Mouse (Mus musculus) myocyte (in vitro differentiated cells): ENCODE measurements around the gene Rpl22. TPM values are rescaled to one million over a fixed set of nuclear protein-coding genes. Genes with fewer than 3 reads are reported as not detected.
A peak's percentile ranks its signal among the peaks of the same experiment; 100 is the strongest.

Experiments
- H3K27me3 ChIP-seq: one replicate; pipeline ENCODE4 v1.6.1; 2011; ENCODE audit not compliant: control insufficient read depth, insufficient read depth, insufficient read length
- H3K36me3 ChIP-seq: one replicate; pipeline ENCODE4 v1.6.1; 2011; ENCODE audit not compliant: control insufficient read depth, insufficient read depth
- H3K4me2 ChIP-seq: one replicate; pipeline ENCODE4 v1.6.1; 2011; ENCODE audit warnings: low read depth, control low read depth
- H3K4me3 ChIP-seq: one replicate; pipeline ENCODE4 v1.5.1; 2011; ENCODE audit warnings: mild to moderate bottlenecking, control low read depth, moderate library complexity
- H3K79me2 ChIP-seq: one replicate; pipeline ENCODE4 v1.6.1; 2011; ENCODE audit not compliant: control insufficient read depth, insufficient read depth
- H3ac ChIP-seq: one replicate; pipeline ENCODE4 v1.6.1; 2011; ENCODE audit not compliant: control insufficient read depth, insufficient read length
- CEBPB ChIP-seq: IDR thresholded peaks from 2 replicates; pipeline ENCODE4 v1.6.1; 2011; ENCODE audit warnings: mild to moderate bottlenecking, moderate library complexity; ENCODE audit not compliant: poor library complexity, insufficient read depth, severe bottlenecking
- E2F4 ChIP-seq: IDR thresholded peaks from one replicate; pipeline ENCODE4 v1.6.1; 2011; ENCODE audit warnings: mild to moderate bottlenecking, control low read depth, moderate library complexity; ENCODE audit not compliant: insufficient read depth
- MAX ChIP-seq: IDR thresholded peaks from one replicate; pipeline ENCODE4 v1.6.1; 2011; ENCODE audit warnings: low read depth, mild to moderate bottlenecking, control low read depth
- MYOD1 ChIP-seq, 3 experiments: IDR thresholded peaks; one replicate each; pipeline ENCODE4 v1.6.1; 2011; ENCODE audit warnings: control low read depth in 2 of 3, low read depth in 2 of 3, mild to moderate bottlenecking in 2 of 3, moderate library complexity in 1 of 3; ENCODE audit not compliant: insufficient read length in 2 of 3, control insufficient read depth in 1 of 3
- MYOG ChIP-seq, 3 experiments: IDR thresholded peaks; one replicate each; pipeline ENCODE4 v1.6.1; 2011; ENCODE audit warnings: control low read depth in 2 of 3, low read depth in 2 of 3, mild to moderate bottlenecking in 2 of 3; ENCODE audit not compliant: insufficient read length in 2 of 3, control insufficient read depth in 1 of 3, insufficient read depth in 1 of 3
- POLR2A ChIP-seq: IDR thresholded peaks from one replicate; pipeline ENCODE4 v1.6.1; 2011; ENCODE audit warnings: low read depth, mild to moderate bottlenecking, control low read depth, moderate library complexity; ENCODE audit not compliant: insufficient read length
- POLR2AphosphoS2 ChIP-seq: IDR thresholded peaks from one replicate; pipeline ENCODE4 v1.6.1; 2011; ENCODE audit warnings: low read depth, control low read depth; ENCODE audit not compliant: insufficient read length
- REST ChIP-seq: IDR thresholded peaks from one replicate; pipeline ENCODE4 v1.6.1; 2011; ENCODE audit warnings: mild to moderate bottlenecking, control low read depth, moderate library complexity; ENCODE audit not compliant: insufficient read depth, insufficient read length
- SRF ChIP-seq: IDR thresholded peaks from one replicate; pipeline ENCODE4 v1.6.1; 2011; ENCODE audit warnings: low read depth; ENCODE audit not compliant: control insufficient read depth, insufficient read length
- TCF12 ChIP-seq: IDR thresholded peaks from one replicate; pipeline ENCODE4 v1.6.1; 2011; ENCODE audit warnings: mild to moderate bottlenecking, control low read depth; ENCODE audit not compliant: poor library complexity, insufficient read depth, severe bottlenecking
- TCF3 ChIP-seq: IDR thresholded peaks from one replicate; pipeline ENCODE4 v1.6.1; 2011; ENCODE audit warnings: low read depth, control low read depth; ENCODE audit not compliant: insufficient read length
- USF1 ChIP-seq: IDR thresholded peaks from one replicate; pipeline ENCODE4 v1.6.1; 2011; ENCODE audit warnings: low read depth, mild to moderate bottlenecking, control low read depth, moderate library complexity
- polyA plus RNA-seq: library from polyadenylated mRNA; unstranded; fragments of >200 nt; fragmentation: generic; extraction: Trizol; gene quantifications from one replicate; pipeline ENCODE4 v1.2.1, GENCODE M21; 2012; ENCODE audit warnings: missing spikeins

Gene Rpl22
- polyA plus RNA-seq = 1,218 TPM

- H3ac ChIP-seq = peak within 1 kb of the TSS; percentile 58
- H3K4me3 ChIP-seq = peak within 1 kb of the TSS; percentile 82
- H3K27me3 ChIP-seq = no peaks in the 10 kb centered on the region
- H3K36me3 ChIP-seq = peaks cover 16% of the 10 kb centered on the region
- peak within 1 kb of the TSS; percentile 94 for H3K4me2 ChIP-seq
- H3K79me2 ChIP-seq = peaks cover 48% of the 10 kb centered on the region
- TF ChIP-seq REST = no peak
- TF ChIP-seq E2F4 = peak; percentile 7
- TF ChIP-seq POLR2A = peak; percentile 95
- peak; percentile 93 for TF ChIP-seq POLR2AphosphoS2
- peak; percentile 94 for TF ChIP-seq SRF
- TF ChIP-seq MYOG (IDR thresholded peaks at IDR 0.05; ENCODE audit: control insufficient read depth in 1 of 3, insufficient read depth in 1 of 3, insufficient read length in 2 of 3, low read depth in 2 of 3) = peak in 2 of 3 experiments; percentile 26 to 29
- peak; percentile 4 for TF ChIP-seq MAX
- no peak for TF ChIP-seq CEBPB
- no peak for TF ChIP-seq MYOD1 (IDR thresholded peaks at IDR 0.05; ENCODE audit: control insufficient read depth in 1 of 3, insufficient read length in 2 of 3, low read depth in 2 of 3)
- peak; percentile 15 for TF ChIP-seq USF1
- TF ChIP-seq TCF3 = no peak
- no peak for TF ChIP-seq TCF12
These were observed at the start of gene Rpl22 for GRCm38 (mm10) chr4:152325574-152326411. Gene Rpl22, plus strand, starts transcription at chr4:152325742.

GRCm38 (mm10) chr4:152276389-152277347, 48.9 kb upstream of the Rpl22 start:
- peak in 1 of 3 experiments; percentile 5 for TF ChIP-seq MYOD1 (IDR thresholded peaks at IDR 0.05; ENCODE audit: control insufficient read depth in 1 of 3, insufficient read length in 2 of 3, low read depth in 2 of 3)
- TF ChIP-seq SRF = no peak
- no peak for TF ChIP-seq USF1
- no peak for TF ChIP-seq TCF12
- TF ChIP-seq E2F4 = no peak
- Histone ChIP-seq H3K4me3 (no peak overlapping the region), H3K36me3 (no peaks in the 10 kb centered on the region), H3K4me2 (no peak overlapping the region), H3ac (no peak overlapping the region), H3K27me3 (no peaks in the 10 kb centered on the region), H3K79me2 (no peaks in the 10 kb centered on the region)

- H3K27me3 ChIP-seq = peaks cover 1% of the 10 kb centered on the region
- no peak overlapping the region for H3ac ChIP-seq
- H3K4me2 ChIP-seq = no peak overlapping the region
- TF ChIP-seq POLR2A (no peak), POLR2AphosphoS2 (no peak), E2F4 (no peak), CEBPB (no peak), TCF12 (no peak), TCF3 (no peak), MYOD1 (IDR thresholded peaks at IDR 0.05; ENCODE audit: control insufficient read depth in 1 of 3, insufficient read length in 2 of 3, low read depth in 2 of 3) (no peak), MYOG (IDR thresholded peaks at IDR 0.05; ENCODE audit: control insufficient read depth in 1 of 3, insufficient read depth in 1 of 3, insufficient read length in 2 of 3, low read depth in 2 of 3) (no peak)
- H3K4me3 ChIP-seq = no peak overlapping the region
- no peaks in the 10 kb centered on the region for H3K79me2 ChIP-seq
- no peaks in the 10 kb centered on the region for H3K36me3 ChIP-seq
These were observed 47.6 kb upstream of the Rpl22 start for GRCm38 (mm10) chr4:152277916-152278315.

DNA sequence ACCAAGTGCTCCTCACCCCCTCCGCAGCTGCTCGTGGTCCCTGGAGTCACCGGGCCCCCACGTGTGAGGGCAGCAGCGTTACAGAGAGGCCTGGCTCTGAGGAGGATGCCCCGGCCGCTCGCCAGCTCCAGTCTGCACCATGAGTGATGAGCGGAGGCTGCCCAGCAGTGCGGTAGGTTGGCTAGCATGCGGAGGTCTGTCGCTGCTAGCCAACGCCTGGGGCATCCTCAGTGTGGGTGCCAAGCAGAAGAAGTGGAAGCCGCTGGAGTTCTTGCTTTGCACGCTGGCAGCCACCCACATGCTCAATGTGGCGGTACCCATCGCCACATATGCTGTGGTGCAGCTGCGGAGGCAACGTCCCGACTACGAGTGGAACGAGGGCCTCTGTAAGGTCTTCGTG, 46.6 kb upstream of the Rpl22 start:
- Histone ChIP-seq H3K36me3 (no peaks in the 10 kb centered on the region), H3K27me3 (peaks cover 7% of the 10 kb centered on the region), H3ac (no peak overlapping the region), H3K4me2 (no peak overlapping the region), H3K4me3 (no peak overlapping the region), H3K79me2 (no peaks in the 10 kb centered on the region)
- TF ChIP-seq POLR2A (no peak), TCF12 (no peak), USF1 (no peak), MYOG (IDR thresholded peaks at IDR 0.05; ENCODE audit: control insufficient read depth in 1 of 3, insufficient read depth in 1 of 3, insufficient read length in 2 of 3, low read depth in 2 of 3) (no peak), CEBPB (no peak), MAX (no peak), REST (no peak), MYOD1 (IDR thresholded peaks at IDR 0.05; ENCODE audit: control insufficient read depth in 1 of 3, insufficient read length in 2 of 3, low read depth in 2 of 3) (no peak), E2F4 (no peak), SRF (no peak), TCF3 (no peak), POLR2AphosphoS2 (no peak)
